Mouse (Mus musculus): ENCODE data around the gene Ercc6l2.

Gene Ercc6l2

GRCm38 (mm10) chr13:63916568-63916967 is 101.5 kb downstream of the Ercc6l2 start:
- ChIA-PET POLR2A (interaction anchor here (0.7 to 6.8 kb wide), 21 partner anchors 7 to 485 kb away, joined by 3 to 47 read pairs (median 5); no protein-coding TSS in a partner anchor), CTCF (interaction anchor here in 2 of 4 experiments (0.7 to 1.9 kb wide), 6 partner anchors 9 to 615 kb away, joined by 3 to 8 read pairs (median 4); no protein-coding TSS in a partner anchor)

- ChIA-PET CTCF (interaction anchor here in 2 of 4 experiments (0.5 to 1.9 kb wide), 4 partner anchors 10 to 105 kb away, joined by 3 to 8 read pairs (median 4); no protein-coding TSS in a partner anchor), POLR2A (interaction anchor here (0.6 to 6.8 kb wide), 25 partner anchors 12 to 643 kb away, joined by 3 to 47 read pairs (median 4); partner anchors contain the start of gene Ercc6l2 (in 1 of the 4))
Observed at GRCm38 (mm10) chr13:63917198-63917767, 102.2 kb downstream of the Ercc6l2 start.

- CTCF ChIA-PET: interaction anchor here in 2 of 4 experiments (0.8 to 1.9 kb wide), 5 partner anchors 10 to 221 kb away, joined by 3 to 8 read pairs (median 4); no protein-coding TSS in a partner anchor
Observed at GRCm38 (mm10) chr13:63917776-63918621, 103.0 kb downstream of the Ercc6l2 start.

DNA sequence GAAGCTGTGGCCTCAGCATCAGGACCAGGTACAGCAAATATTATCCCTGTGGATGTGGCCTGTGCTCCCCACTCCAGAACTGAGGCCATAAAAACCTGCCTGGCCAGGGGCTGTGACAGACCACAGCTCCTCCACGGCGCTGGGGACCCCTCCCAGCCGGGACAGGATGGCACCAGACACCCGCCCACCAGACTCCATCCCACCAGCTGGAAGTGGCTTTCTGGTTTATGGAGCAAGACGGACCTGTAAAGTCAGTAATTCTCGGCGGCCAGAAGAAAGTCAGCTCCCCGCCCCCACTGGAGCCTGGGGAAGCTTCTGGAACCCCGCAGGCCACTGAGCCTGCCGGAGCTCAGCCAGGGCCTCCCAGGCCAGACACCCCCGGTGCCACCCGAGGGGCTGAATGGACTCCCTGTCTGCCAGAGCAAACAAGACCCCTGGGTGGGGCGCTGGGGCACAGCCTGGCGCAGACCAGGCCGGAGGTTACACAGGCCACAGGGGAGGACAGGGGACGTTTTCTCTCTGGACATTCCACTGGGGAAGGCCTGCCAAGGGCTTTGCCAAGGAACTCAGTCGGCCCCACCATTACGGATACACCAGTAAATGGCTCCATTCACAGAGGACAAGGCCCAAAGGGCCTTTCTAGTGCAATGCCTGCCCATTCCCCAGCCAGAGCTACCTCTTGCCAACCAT is 103.8 kb downstream of the Ercc6l2 start:
- ChIA-PET POLR2A (interaction anchor here (0.6 to 6.8 kb wide), 40 partner anchors 8 to 327 kb away, joined by 3 to 47 read pairs (median 4); partner anchors contain the start of gene Ercc6l2 (in 1 of the 4)), CTCF (interaction anchor here in 2 of 4 experiments (0.8 to 1.1 kb wide), 3 partner anchors 11 to 222 kb away, joined by 3 to 4 read pairs (median 4); no protein-coding TSS in a partner anchor)

More at GRCm38 (mm10) chr13:63917776-63918621, 103.0 kb downstream of the Ercc6l2 start:
- POLR2A ChIA-PET: interaction anchor here (0.6 to 6.8 kb wide), 43 partner anchors 8 to 487 kb away, joined by 3 to 47 read pairs (median 4); partner anchors contain the start of gene Ercc6l2 (in 1 of the 4)

- ChIA-PET POLR2A (interaction anchor here in 2 of 4 experiments (0.7 to 3.9 kb wide), 13 partner anchors 8 to 109 kb away, joined by 3 to 15 read pairs (median 6); no protein-coding TSS in a partner anchor), CTCF (interaction anchor here in 1 of 4 experiments (1.2 kb wide), 1 partner anchor 17 kb away, joined by 3 read pairs; no protein-coding TSS in a partner anchor)
Observed at GRCm38 (mm10) chr13:63924036-63924435, 109.0 kb downstream of the Ercc6l2 start.

DNA sequence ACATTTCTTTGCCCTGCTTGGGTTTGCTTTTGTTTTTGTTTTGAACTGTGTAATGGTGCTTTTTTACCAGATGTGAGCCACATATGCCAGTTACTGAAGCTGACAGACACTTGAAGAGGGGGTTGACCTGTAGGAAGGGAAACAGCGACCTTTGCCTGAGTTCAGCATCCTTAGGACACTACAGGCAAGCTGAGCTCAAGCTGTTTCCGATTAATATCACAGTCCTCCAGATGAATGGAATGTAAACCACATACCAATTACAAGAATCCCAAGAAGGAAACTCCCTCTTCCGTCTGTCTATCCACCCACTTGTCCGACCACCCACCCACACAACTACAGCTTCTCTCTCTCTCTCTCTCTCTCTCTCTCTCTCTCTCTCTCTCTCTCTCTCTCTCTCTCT is 112.3 kb downstream of the Ercc6l2 start:
- ChIA-PET POLR2A (interaction anchor here (0.6 to 2.7 kb wide), 14 partner anchors 8 to 1494 kb away, joined by 3 to 11 read pairs (median 4); no protein-coding TSS in a partner anchor), CTCF (interaction anchor here in 1 of 4 experiments (0.7 kb wide), 1 partner anchor 16 kb away, joined by 3 read pairs; no protein-coding TSS in a partner anchor)

DNA sequence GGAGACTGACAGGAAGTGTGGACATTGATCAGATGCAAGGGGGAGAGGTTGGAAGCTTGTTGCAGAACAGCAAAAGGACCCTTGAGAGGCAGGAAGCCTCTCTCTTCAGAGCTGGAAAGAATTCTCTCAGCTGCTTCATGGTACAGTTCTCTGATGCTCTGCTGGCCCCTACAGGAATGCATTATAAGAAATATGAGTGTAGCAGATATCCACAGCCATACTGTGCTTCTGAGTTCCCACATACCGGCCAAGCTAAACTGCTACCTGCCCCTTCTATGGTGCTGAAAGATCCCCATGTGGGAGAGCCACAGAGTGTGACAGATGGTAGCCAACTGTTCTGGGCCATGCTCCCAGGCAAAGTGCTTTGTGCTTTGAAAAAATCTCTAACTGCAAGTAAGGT is 114.3 kb downstream of the Ercc6l2 start:
- ChIA-PET CTCF (interaction anchor here in 2 of 4 experiments (0.7 to 0.9 kb wide), 2 partner anchors 107 to 261 kb away, joined by 3 to 8 read pairs; no protein-coding TSS in a partner anchor), POLR2A (interaction anchor here in 3 of 4 experiments (0.9 to 3.4 kb wide), 12 partner anchors 9 to 109 kb away, joined by 3 to 14 read pairs (median 6); no protein-coding TSS in a partner anchor)

- ChIA-PET CTCF (interaction anchor here in 2 of 4 experiments (0.7 to 1.2 kb wide), 2 partner anchors 28 to 261 kb away, joined by 3 to 8 read pairs; no protein-coding TSS in a partner anchor), POLR2A (interaction anchor here (0.9 to 3.4 kb wide), 23 partner anchors 8 to 499 kb away, joined by 3 to 14 read pairs (median 4); partner anchors contain the start of gene Ercc6l2 (in 1 of the 4))
Observed at GRCm38 (mm10) chr13:63929917-63930515, 115.0 kb downstream of the Ercc6l2 start.

DNA sequence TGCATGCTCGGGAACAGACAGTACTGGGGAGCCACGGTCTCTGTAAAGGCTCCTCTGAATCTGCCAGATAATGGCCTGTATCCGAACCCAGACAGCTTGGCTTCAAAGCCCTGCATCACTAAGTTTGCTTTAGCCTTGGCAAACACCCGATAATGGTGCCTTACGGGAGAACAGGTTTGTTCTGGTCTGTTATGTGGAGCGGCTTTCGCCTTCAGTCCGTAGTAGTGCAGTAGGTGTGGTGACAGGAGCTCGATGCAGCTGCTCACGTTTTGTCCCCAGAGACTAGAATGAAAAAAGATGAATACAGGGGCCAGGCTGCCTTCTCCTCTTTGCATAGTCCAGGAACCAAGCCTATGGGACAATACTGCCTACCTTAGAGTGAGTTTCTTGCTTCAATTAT is 115.5 kb downstream of the Ercc6l2 start:
- POLR2A ChIA-PET: interaction anchor here (0.6 to 3.4 kb wide), 22 partner anchors 10 to 499 kb away, joined by 3 to 16 read pairs (median 4); partner anchors contain the start of gene Ercc6l2 (in 1 of the 4)
- CTCF ChIA-PET: interaction anchor here in 2 of 4 experiments (0.5 to 1.2 kb wide), 2 partner anchors 29 to 39 kb away, joined by 3 read pairs; no protein-coding TSS in a partner anchor

GRCm38 (mm10) chr13:63936369-63936768 is 121.3 kb downstream of the Ercc6l2 start:
- ChIA-PET POLR2A (interaction anchor here in 2 of 4 experiments (0.6 to 3.1 kb wide), 9 partner anchors 9 to 44 kb away, joined by 3 to 10 read pairs (median 5); no protein-coding TSS in a partner anchor), CTCF (no interaction called here)

DNA sequence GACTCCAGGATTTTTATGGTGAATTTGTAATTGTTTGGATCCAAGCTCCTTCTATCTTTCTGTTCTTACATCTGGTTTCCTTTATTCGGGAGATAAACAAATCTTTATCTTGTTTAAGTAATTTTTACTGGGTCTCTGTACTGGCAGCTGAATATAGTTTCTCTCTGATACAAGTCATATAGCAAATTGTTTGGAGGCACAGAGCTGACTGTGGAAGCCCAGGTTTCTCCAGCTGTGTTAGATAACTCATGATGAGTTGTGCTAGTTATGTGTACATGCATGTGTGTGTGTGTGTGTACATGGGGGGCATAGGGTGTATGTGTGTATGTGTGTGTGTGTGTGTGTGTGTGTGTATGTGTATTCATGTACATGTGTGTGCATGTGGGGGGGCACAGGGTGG is 125.2 kb downstream of the Ercc6l2 start:
- ChIA-PET POLR2A (interaction anchor here (0.6 to 6.6 kb wide), 6 partner anchors 10 to 89 kb away, joined by 3 to 34 read pairs (median 4); no protein-coding TSS in a partner anchor), CTCF (no interaction called here)

DNA sequence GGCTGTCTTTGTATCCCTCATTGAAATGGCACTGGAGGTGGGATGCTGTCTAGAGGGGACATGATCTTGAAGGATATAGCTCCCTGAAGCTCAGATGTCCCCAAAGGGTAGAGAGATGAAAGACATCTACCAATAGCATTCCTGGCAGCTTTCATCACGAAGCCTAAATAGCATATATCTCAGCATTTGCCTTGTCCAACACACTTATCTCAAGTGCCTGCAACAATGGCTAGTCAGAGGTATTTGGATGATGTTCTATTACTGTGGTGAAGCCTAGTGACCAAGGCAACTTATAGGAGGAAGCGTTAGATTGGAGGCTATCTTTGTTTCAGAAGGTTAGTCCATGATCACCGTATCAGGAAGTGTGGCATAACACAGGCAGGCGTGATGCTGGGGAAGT is 126.1 kb downstream of the Ercc6l2 start:
- POLR2A ChIA-PET: interaction anchor here in 2 of 4 experiments (0.9 to 6.6 kb wide), 4 partner anchors 9 to 28 kb away, joined by 3 to 34 read pairs (median 4); no protein-coding TSS in a partner anchor
- CTCF ChIA-PET: no interaction called here

DNA sequence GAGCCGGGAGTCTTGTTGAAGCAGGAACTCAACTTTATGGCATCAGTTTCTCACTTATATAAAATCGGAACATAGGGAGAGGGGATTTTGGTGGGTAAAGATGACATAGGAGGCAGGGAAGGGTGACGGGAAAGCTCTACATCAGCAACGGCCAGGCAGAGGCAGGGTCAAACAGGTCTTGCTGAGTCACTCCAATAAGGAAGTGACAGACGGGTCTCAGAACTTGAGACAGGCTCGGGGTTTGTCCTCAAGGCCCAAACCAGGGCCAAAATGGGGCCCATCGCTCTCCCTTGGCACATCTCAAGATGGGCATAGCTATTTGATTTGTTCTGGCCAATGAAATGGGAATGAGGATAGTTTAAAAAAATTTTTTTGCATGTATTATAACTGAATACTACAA is 128.6 kb downstream of the Ercc6l2 start:
- POLR2A ChIA-PET: interaction anchor here in 3 of 4 experiments (0.6 to 6.6 kb wide), 26 partner anchors 9 to 512 kb away, joined by 3 to 59 read pairs (median 4); no protein-coding TSS in a partner anchor
- CTCF ChIA-PET: interaction anchor here (0.6 to 1.4 kb wide), 5 partner anchors 8 to 832 kb away, joined by 3 to 9 read pairs (median 3); no protein-coding TSS in a partner anchor

DNA sequence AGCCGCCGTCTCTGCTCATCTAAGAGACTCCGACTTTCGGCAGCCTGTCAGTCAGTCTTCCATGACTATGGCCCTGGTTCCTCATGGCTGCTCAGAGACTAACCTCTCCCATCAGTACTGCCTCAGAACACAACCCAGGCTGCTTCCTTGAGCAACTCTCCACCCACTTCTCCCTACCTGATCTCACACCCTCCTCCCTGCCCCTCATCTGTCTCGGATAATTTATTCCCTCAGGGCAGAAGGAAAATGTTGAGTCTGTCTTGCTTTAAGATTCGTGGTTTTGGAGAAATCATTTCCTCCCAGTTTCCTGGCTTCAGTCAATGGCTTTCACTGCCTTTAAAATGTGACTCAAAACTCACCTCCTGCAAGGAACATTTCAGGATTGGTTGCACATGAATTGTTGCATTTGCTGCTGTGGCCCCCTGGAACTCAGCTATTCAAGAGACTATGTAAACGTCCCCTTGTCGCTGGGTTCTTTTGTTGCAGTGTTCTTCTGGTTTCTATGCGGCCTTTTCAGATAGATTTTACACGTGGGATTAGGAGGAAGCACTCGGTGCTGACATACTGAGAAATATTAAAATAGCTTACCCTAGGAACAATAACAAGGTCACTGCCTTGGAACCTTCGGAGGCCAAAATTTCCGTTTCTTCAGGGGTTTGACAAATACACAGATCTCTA is 129.4 kb downstream of the Ercc6l2 start:
- CTCF ChIA-PET: interaction anchor here in 2 of 4 experiments (0.7 to 0.9 kb wide), 2 partner anchors 7 to 86 kb away, joined by 3 read pairs; no protein-coding TSS in a partner anchor
- POLR2A ChIA-PET: interaction anchor here in 2 of 4 experiments (0.6 to 6.6 kb wide), 26 partner anchors 8 to 91 kb away, joined by 3 to 59 read pairs (median 6); no protein-coding TSS in a partner anchor

All from embryonic stem cell, embryonic (primary cell).